Mouse (Mus musculus) cerebellum, adult 18-20 months (tissue): ENCODE data around the gene Vmn1r77.
"Not testable (repeated sequence)": the region's sequence is repeated elsewhere in the genome, so short reads cannot be mapped to it uniquely, and the experiment has no call there.

ENCODE experiments used
- DNase-seq, 2 experiments: peaks; one replicate each; pipeline ENCODE4 v3.0.0; 2021

Gene Vmn1r77

DNA sequence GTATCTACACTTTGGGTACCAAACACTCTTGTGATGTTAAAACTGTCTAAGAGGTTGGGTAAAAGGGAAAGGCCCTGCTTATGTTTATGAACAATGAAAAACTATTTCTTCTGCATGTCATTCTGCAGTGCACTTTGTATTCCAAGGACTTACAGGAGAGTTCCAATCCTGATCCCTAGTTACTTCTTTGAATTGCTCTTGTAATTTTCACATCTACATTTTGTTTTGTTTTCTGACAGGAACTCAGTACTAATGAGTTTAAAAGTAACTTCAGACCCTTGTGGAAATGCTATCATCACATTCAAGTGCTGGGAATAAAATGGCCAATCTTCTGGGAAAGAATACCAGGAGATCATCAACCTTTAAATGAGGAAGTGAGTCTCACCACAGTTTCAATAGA lies at the start of gene Vmn1r77:
Gene Vmn1r77, plus strand, starts transcription at position 301 of the 400 bp plus-strand sequence.
- not testable (repeated sequence) for DNase-seq

DNA sequence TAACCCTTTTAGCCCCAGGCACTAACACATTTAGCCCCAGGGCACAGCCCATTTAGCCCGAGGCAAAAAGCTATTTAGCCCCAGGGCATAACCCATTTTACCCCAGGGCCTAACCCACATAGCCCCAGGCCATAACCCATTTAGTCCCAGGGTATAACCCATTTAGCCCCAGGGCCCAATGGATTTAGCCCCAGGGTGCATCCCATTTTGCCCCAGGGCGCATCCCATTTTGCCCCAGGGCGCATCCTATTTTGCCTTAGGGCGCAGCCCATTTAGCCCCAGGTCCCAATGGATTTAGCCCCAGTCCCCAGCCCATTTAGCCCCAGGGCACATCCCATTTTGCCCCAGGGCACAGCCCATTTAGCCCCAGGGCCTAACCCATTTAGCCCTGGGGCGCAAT lies 25.1 kb upstream of the Vmn1r77 start:
- DNase-seq = not testable (repeated sequence)

DNA sequence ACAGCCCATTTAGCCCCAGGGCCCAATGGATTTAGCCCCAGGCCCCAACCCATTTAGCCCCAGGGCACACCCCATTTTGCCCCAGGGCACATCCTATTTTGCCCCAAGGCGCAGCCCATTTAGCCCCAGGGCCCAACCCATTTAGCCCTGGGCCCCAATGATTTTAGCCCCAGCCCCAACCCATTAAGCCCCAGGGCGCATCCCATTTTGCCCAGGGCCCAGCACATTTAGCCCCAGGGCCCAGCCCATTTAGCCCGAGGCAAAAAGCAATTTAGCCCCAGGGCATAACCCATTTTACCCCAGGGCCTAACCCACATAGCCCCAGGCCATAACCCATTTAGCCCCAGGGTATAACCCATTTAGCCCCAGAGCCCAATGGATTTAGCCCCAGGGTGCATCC lies 24.2 kb upstream of the Vmn1r77 start:
- not testable (repeated sequence) for DNase-seq

DNA sequence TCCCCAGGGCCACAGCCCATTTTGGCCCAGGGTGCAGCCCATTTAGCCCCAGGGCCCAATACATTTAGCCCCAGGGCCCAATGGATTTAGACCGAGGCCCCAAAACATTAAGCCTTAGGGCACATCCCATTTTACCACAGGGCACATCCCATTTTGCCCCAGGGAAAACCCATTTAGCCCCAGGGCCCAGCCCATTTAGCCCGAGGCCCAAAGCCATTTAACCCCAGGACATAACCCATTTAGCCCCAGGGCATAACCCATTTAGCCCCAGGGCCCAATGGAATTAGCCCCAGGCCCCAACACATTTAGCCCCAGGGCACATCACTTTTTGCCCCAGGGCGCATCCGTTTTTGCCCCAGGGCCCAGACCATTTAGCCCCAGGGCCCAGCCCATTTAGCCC lies 23.4 kb upstream of the Vmn1r77 start:
- DNase-seq = no peak

DNA sequence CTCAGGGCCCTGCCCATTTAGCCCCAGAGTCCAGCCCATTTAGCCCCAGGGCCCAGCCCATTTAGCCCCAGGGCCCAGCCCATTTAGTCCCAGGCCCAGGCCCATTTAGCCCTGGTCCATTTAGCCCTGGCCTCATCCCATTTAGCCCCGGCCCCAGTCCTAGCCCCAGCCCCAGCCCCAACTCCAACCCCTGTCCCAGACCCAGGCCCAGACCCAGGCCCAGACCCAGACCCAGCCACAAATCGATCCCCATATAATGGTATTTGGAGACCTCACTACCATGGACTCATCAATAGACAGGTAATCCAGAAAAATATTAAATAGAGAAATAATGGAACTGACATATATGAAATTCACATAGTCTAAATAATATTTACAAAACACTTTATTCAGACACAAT lies 18.7 kb upstream of the Vmn1r77 start:
- DNase-seq = not testable (repeated sequence)

DNA sequence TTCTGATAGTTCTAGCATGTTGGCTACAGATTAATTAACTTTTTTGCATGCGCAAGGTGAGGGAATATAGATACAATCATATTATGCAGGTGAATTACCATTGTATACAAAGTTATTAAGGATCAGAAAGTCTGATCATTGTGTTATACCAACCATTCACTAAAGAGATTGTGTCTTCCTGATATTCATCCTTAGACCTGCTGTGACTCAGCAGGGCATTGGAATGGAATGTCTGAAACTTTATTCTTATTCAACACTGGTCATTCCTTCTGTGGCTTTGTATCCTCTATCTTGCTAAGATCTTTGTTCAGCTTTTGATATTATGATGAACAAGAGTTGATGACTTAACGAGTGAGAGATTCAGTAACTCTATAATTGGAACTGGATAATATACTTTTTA lies 4.1 kb downstream of the Vmn1r77 start:
- no peak for DNase-seq
